Mouse (Mus musculus) liver, postnatal 0 days (tissue): ENCODE measurements around the gene Chmp6. TPM values are rescaled to one million over a fixed set of nuclear protein-coding genes. Genes with fewer than 3 reads are reported as not detected.
A peak's percentile ranks its signal among the peaks of the same experiment; 100 is the strongest.

Source experiments
- ATAC-seq: fragments of 200-750 bp; cut with Nextera tagmentation; 2 replicates; pipeline ENCODE4 v1.8.0; 2017; ENCODE audit warnings: mild to moderate bottlenecking, moderate library complexity
- DNase-seq: peaks from one replicate; pipeline ENCODE4 v3.0.0-alpha.2; 2016
- H3K27ac ChIP-seq: fragments of 300-500 bp; sonication (generic); 2 replicates; pipeline ENCODE4 v1.5.1; 2014; ENCODE audit warnings: antibody characterized with exemption, moderate library complexity, mild to moderate bottlenecking, low read depth
- H3K27me3 ChIP-seq: fragments of 300-500 bp; sonication (generic); 2 replicates; pipeline ENCODE4 v1.6.1; 2014; ENCODE audit warnings: low read length, control low read depth, mixed read lengths; ENCODE audit not compliant: insufficient read depth
- H3K36me3 ChIP-seq: fragments of 300-500 bp; sonication (generic); replicated peaks from 2 replicates; pipeline ENCODE4 v1.6.1; 2014; ENCODE audit warnings: mild to moderate bottlenecking, control low read depth, low read length, moderate library complexity, mixed read lengths; ENCODE audit not compliant: insufficient read depth
- H3K4me1 ChIP-seq: fragments of 300-500 bp; sonication (generic); 2 replicates; pipeline ENCODE4 v1.6.1; 2014; ENCODE audit warnings: antibody characterized with exemption, mild to moderate bottlenecking, control low read depth; ENCODE audit not compliant: insufficient read depth
- H3K4me2 ChIP-seq: fragments of 300-500 bp; sonication (generic); 2 replicates; pipeline ENCODE4 v1.6.1; 2014; ENCODE audit warnings: low read depth, mild to moderate bottlenecking, low read length, moderate library complexity, mixed read lengths
- H3K4me3 ChIP-seq: fragments of 300-500 bp; sonication (generic); 2 replicates; pipeline ENCODE4 v1.5.1; 2014; ENCODE audit warnings: low read depth, low read length
- H3K9ac ChIP-seq: fragments of 300-500 bp; sonication (generic); replicated peaks from 2 replicates; pipeline ENCODE4 v1.6.1; 2014; ENCODE audit warnings: mild to moderate bottlenecking, moderate library complexity
- H3K9me3 ChIP-seq: fragments of 300-500 bp; sonication (generic); 2 replicates; pipeline ENCODE4 v1.6.1; 2016; ENCODE audit warnings: mild to moderate bottlenecking, control low read depth, low read length, mixed read lengths
- CTCF ChIP-seq: sonication (generic); IDR thresholded peaks from 2 replicates; pipeline ENCODE4 v1.5.1; 2016; ENCODE audit warnings: antibody characterized with exemption, low read depth
- EP300 ChIP-seq: IDR thresholded peaks from 2 replicates; pipeline ENCODE4 v1.6.1; 2016; ENCODE audit warnings: antibody characterized with exemption, low read depth, mild to moderate bottlenecking
- WGBS: fragments of 180-500 bp; shearing (Covaris S2); extraction: QIAGEN DNeasy Blood & Tissue Kit; methylation state at CpG from one replicate; pipeline ENCODE4 v1.1.7; 2014; ENCODE audit not compliant: insufficient replicate concordance; 5-methylcytosine and 5-hydroxymethylcytosine counted together
- polyA plus RNA-seq: library from polyadenylated mRNA; unstranded; fragments of >200 nt; fragmentation: Nextera tagmentation; extraction: Ambion mirVana; gene quantifications from 2 replicates; pipeline ENCODE4 v1.2.1, GENCODE M21; 2015

The Chmp6 gene
- polyA plus RNA-seq, 1 experiment from 2014 or later, result 30.5 TPM

- 0 out of 2 replicates have a peak, but pooled peaks cover 3% of the 10 kb centered on the region for H3K27me3 ChIP-seq
- no peak overlapping the region for H3K4me2 ChIP-seq
- H3K36me3 ChIP-seq, result no peaks in the 10 kb centered on the region
- ATAC-seq (peak; percentile 42; the same call in 1 of the 2 replicates), DNase-seq (peak; percentile 69)
- no peak overlapping the region for H3K9ac ChIP-seq
- H3K4me3 ChIP-seq, result no peak overlapping the region
- peak; percentile 94 for TF ChIP-seq CTCF
- no peak for TF ChIP-seq EP300
- no peak overlapping the region for H3K27ac ChIP-seq
- 29% methylated on average over 5 of the region's 5 CpGs for WGBS
- no peaks in the 10 kb centered on the region for H3K9me3 ChIP-seq
- H3K4me1 ChIP-seq, result peaks cover 7% of the 10 kb centered on the region; the same call in 1 of the 2 replicates
Measured at GRCm38 (mm10) chr11:119904621-119905286, 8.5 kb upstream of the Chmp6 start.

DNA sequence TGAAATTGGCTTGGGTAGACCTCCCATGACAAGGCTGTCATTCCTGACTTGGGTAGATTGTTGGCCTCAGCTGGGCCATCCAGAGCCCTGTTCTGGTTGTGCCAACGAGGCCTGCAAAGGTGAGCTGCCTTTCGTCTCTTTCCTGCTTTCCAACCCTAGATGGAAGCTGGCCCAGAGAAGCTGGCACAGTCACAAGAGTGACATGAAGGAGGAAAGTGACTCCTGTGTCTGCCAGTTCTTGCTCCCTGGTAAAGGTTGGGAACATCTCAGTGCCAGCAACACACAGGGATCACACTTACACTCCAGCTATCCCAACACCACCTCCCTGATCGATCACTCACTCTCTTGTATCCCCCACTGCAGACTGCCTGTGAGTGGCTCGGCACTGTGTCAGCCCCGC lies 7.4 kb upstream of the Chmp6 start:
- Histone ChIP-seq H3K4me1 (peaks cover 8% of the 10 kb centered on the region; the same call in 1 of the 2 replicates), H3K9ac (no peak overlapping the region), H3K9me3 (no peaks in the 10 kb centered on the region), H3K4me2 (no peak overlapping the region), H3K36me3 (no peaks in the 10 kb centered on the region), H3K4me3 (no peak overlapping the region), H3K27me3 (0 out of 2 replicates have a peak, but pooled peaks cover 3% of the 10 kb centered on the region), H3K27ac (no peak overlapping the region)
- DNase-seq (no peak), ATAC-seq (no peak)
- no peak for TF ChIP-seq EP300
- no peak for TF ChIP-seq CTCF
- 82% methylated on average over 5 of the region's 5 CpGs for WGBS

DNA sequence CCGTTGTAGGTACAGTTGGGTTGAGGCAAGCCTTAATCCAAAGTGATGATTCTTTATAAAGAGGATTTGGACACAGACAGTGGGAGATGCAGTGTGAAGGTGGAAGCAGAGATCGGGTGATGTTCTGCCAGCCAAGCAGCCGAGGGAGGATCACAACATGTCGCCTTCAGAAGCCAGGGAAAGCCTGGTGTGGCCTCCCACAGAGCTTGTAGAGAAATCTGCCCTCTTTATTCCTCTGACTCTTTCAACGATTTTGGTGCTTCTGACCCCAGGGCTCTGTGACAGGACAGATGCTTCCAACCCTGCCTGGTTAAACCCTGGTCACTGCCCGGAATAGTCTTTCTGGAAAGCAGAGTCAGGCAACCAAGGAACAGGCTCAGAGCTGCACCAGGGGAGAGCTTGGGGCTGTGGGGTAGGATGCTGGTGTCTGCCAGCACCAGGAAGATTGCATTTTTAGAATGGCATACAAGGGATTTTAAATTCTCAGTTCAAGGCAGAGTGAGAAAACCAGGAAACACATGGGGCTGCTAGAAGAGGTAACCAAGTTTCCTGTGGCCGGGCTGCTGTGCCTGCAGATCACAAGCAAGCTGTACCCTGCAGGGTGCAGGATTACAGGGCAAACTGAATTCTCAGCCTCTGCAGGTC lies 6.1 kb upstream of the Chmp6 start:
- no peak for DNase-seq
- no peaks in the 10 kb centered on the region for H3K9me3 ChIP-seq
- H3K4me3 ChIP-seq, result no peak overlapping the region
- no peak overlapping the region for H3K4me2 ChIP-seq
- H3K36me3 ChIP-seq, result no peaks in the 10 kb centered on the region
- H3K27me3 ChIP-seq, result 0 out of 2 replicates have a peak, but pooled peaks cover 3% of the 10 kb centered on the region
- peaks cover 3% of the 10 kb centered on the region; the same call in 1 of the 2 replicates for H3K4me1 ChIP-seq
- no peak overlapping the region for H3K9ac ChIP-seq
- 47% methylated on average over 7 of the region's 7 CpGs for WGBS
- H3K27ac ChIP-seq, result no peak overlapping the region
- no peak for ATAC-seq
- TF ChIP-seq CTCF (no peak), EP300 (no peak)

DNA sequence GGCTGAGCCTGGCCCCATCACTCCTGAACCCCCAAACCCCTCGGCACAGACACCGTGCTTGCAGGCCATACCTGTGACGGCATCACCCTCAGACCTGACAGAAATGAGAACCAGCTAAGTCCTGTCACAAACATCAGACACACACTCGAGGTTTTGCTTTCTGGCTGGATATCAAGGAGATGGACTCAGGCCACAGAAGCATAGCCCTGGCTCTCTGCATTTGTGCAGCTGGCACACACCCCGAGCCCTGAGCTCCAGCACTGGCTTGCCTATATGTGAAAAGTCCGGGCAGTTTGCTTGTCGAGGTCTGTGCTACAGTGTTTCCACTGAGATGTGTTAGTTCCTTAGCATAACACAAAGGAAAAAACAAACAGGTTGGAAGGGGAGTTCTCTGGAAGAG lies 5.5 kb upstream of the Chmp6 start:
- no peak overlapping the region for H3K4me2 ChIP-seq
- no peak overlapping the region for H3K4me3 ChIP-seq
- H3K9ac ChIP-seq, result no peak overlapping the region
- H3K27me3 ChIP-seq, result 0 out of 2 replicates have a peak, but pooled peaks cover 3% of the 10 kb centered on the region
- TF ChIP-seq CTCF (no peak), EP300 (no peak)
- ATAC-seq (no peak), DNase-seq (no peak)
- H3K27ac ChIP-seq, result no peak overlapping the region
- no peaks in the 10 kb centered on the region for H3K9me3 ChIP-seq
- peaks cover 6% of the 10 kb centered on the region for H3K4me1 ChIP-seq
- H3K36me3 ChIP-seq, result no peaks in the 10 kb centered on the region
- WGBS, result 39% methylated on average over 7 of the region's 7 CpGs

DNA sequence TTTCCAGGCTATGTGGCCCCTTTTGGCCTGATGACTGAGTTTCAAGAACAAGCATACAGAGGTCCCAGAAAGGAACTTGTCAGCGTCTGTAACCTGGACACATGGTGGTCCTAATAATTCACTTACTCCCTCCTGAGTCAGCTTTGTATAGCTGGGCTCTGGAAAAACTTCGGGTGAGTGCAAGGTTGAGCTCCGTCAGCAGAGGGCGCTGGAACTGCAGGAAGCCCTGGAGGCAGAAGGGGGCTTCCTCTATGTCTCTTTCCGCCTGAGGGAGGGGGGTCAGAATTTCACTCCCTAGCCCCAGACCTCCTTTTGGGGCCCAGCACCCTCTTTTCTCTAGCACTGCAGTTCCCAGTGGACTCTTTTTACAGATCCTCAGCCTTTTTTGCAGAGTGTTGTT lies 3.8 kb upstream of the Chmp6 start:
- peak; percentile 78 for DNase-seq
- H3K4me2 ChIP-seq, result no peak overlapping the region
- WGBS, result 0% methylated on average over 5 of the region's 5 CpGs

GRCm38 (mm10) chr11:119912845-119913244 lies 396 bp upstream of the Chmp6 start:
- ATAC-seq, result no peak
- DNase-seq, result no peak
- no peaks in the 10 kb centered on the region for H3K27me3 ChIP-seq
- H3K4me2 ChIP-seq, result peak overlapping the region; percentile 92
- H3K9ac ChIP-seq, result peak overlapping the region; percentile 92
- H3K36me3 ChIP-seq, result peaks cover 10% of the 10 kb centered on the region
- peaks cover 34% of the 10 kb centered on the region for H3K4me1 ChIP-seq
- no peaks in the 10 kb centered on the region for H3K9me3 ChIP-seq
- TF ChIP-seq EP300 (no peak), CTCF (no peak)
- WGBS, result 37% methylated on average over 7 of the region's 7 CpGs
- peak overlapping the region; percentile 88 for H3K4me3 ChIP-seq
- H3K27ac ChIP-seq, result peak overlapping the region; percentile 85

More for the DNA sequence above, 3.8 kb upstream of the Chmp6 start:
- ATAC-seq, result no peak
- TF ChIP-seq EP300 (no peak), CTCF (peak; percentile 89)
- H3K36me3 ChIP-seq, result no peaks in the 10 kb centered on the region
- peaks cover 16% of the 10 kb centered on the region for H3K4me1 ChIP-seq
- no peak overlapping the region for H3K27ac ChIP-seq
- 0 out of 2 replicates have a peak overlapping the region, but pooled peaks have one; percentile 7 for H3K9ac ChIP-seq
- 0 out of 2 replicates have a peak, but pooled peaks cover 3% of the 10 kb centered on the region for H3K27me3 ChIP-seq
- no peaks in the 10 kb centered on the region for H3K9me3 ChIP-seq
- H3K4me3 ChIP-seq, result no peak overlapping the region
